Mouse (Mus musculus) CH12F3 (cell line): ENCODE data around the gene 4933427D14Rik.

Experiments used
- in situ Hi-C: fragments of 300-500 bp; cut with MboI; formaldehyde crosslinking; loops from 2 replicates; pipeline ENCODE4 v1.14.3; 2020; ENCODE audit warnings: low sequenced_read_pairs

4933427D14Rik gene

DNA sequence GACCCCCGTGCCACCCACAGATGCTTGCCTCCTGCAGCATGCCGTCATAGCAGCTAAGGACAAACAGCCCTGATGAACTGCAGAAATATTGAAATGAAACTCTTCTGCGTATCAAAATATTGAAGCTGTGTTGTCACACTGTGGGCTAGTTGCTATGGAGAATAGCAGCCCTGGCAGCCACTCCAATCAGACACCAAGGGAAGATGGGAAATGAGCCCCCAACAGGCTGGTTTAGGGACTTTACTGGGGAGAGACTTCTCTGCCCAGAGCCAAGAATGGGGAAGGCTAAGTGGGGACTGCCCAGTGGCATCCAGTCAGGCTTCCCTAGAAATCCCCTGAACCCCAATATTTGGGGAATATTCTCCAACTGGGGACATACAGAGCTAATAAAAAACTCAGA is 88.6 kb downstream of the 4933427D14Rik start:
- in situ Hi-C loops, result no loop called here

DNA sequence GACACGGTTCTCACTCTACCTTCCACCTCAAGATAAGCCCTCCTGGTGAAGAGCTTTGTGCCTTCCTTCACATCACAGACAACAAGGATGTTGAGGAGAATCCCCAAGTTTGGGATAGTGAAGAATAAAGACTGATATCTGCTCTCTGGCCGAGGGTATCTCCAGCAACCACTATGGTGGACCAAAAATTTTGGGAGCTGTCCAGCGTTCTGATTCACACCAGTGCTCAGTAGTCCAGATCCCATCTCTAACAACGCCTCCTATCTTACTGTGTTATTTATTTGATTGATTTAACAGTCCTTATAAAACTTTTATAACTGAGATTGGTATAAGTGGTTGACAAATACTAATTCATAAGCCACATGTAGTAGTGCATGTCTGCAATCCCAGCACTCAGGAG is 94.0 kb downstream of the 4933427D14Rik start:
- in situ Hi-C loops, result no loop called here

DNA sequence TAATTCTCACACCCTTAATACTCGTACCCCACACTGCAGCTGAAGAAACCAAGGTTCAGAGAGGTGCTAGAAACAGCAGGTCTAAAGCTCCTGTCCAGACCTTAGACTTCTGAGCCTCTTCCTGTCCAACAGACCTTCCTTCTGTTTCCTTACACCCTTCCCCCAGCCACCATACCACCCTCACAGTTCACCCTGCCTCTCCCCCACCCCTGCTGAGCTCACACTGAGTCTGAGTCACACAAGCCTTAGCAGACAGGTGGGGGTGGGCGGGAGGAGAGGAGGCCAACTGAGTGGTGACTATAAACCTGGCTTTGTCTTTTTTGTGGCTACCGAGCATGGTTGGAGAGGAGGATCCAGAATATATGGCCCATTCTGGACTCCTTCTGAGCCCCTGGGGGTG is 96.5 kb downstream of the 4933427D14Rik start:
- in situ Hi-C loops, result no loop called here

DNA sequence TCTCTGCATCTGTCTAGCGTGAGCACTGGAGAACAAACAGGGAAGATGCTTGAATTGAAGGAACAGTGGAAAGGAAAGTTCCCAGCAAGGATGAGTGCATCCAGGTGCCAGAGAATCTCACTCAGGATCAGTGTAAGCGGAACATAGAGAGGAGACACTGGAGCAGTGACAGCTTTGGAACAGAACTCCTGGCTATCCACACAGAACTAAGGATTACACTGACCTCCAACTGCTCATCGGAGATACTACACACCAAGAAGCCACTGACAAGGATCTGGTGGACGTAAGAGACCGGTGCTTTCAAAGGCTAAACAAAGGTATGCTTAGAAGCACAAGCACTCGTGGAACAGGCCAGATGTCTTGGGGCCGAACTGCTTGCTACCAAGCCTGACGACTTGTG is 103.0 kb downstream of the 4933427D14Rik start:
- in situ Hi-C loops, result no loop called here
